Mouse (Mus musculus) cerebellum, adult 2 months (tissue): Measurements from ENCODE around the gene Max. TPM values are rescaled to one million over a fixed set of nuclear protein-coding genes. Genes with fewer than 3 reads are reported as not detected.

Experiments
- DNase-seq, 2 experiments: peaks; one replicate each; pipeline ENCODE4 v3.0.0; 2021
- H3K27ac ChIP-seq: fragments of 200-500 bp; 2 replicates; pipeline ENCODE4 v1.5.1; 2012; ENCODE audit warnings: low read length, control low read depth, inconsistent platforms; ENCODE audit not compliant: insufficient read depth
- H3K27me3 ChIP-seq: fragments of 200-500 bp; 2 replicates; pipeline ENCODE4 v1.6.1; 2012; ENCODE audit warnings: inconsistent platforms, mild to moderate bottlenecking, low read length, moderate library complexity; ENCODE audit not compliant: control insufficient read depth, insufficient read depth
- H3K4me1 ChIP-seq: fragments of 200-500 bp; 2 replicates; pipeline ENCODE4 v1.6.1; 2011; ENCODE audit warnings: low read length; ENCODE audit not compliant: control insufficient read depth, insufficient read depth
- H3K4me3 ChIP-seq: fragments of 200-500 bp; replicated peaks from 2 replicates; pipeline ENCODE3; 2011; ENCODE audit warnings: mild to moderate bottlenecking, low read depth, low read length, control low read depth; ENCODE audit not compliant: insufficient read depth
- CTCF ChIP-seq: fragments of 200-500 bp; IDR thresholded peaks from 2 replicates; pipeline ENCODE4 v1.5.1; 2011; ENCODE audit warnings: low read depth, mild to moderate bottlenecking, control low read depth, low read length, moderate library complexity, borderline replicate concordance; ENCODE audit not compliant: insufficient read depth
- POLR2A ChIP-seq: fragments of 200-500 bp; IDR thresholded peaks from 2 replicates; pipeline ENCODE4 v1.6.1; 2011; ENCODE audit warnings: low read length, control low read depth, borderline replicate concordance; ENCODE audit not compliant: insufficient read depth
- WGBS: fragments of 180-500 bp; shearing (Covaris S2); methylation state at CpG from one replicate; pipeline ENCODE4 v1.1.7; 2018; 5-methylcytosine and 5-hydroxymethylcytosine counted together
- polyA plus RNA-seq: library from polyadenylated mRNA; depleted of rRNA; stranded (reverse); fragments of >200 nt; gene quantifications from 2 replicates; pipeline ENCODE4 v1.2.3, GENCODE M21; 2012

The Max gene
- polyA plus RNA-seq, 1 experiment, result 90.7 TPM

- Histone ChIP-seq H3K27ac (peak overlapping the region; percentile 99), H3K4me1 (peaks cover 30% of the 10 kb centered on the region), H3K27me3 (no peaks in the 10 kb centered on the region), H3K4me3 (no peak overlapping the region)
- no peak for DNase-seq
- TF ChIP-seq POLR2A, result no peak
- TF ChIP-seq CTCF, result no peak
- WGBS, result 31% methylated on average over 9 of the region's 9 CpGs
Observed at GRCm38 (mm10) chr12:76912193-76912592, 49.8 kb downstream of the Max start.

GRCm38 (mm10) chr12:76911171-76911726, 50.8 kb downstream of the Max start:
- Histone ChIP-seq H3K4me1 (peaks cover 34% of the 10 kb centered on the region), H3K4me3 (no peak overlapping the region), H3K27me3 (no peaks in the 10 kb centered on the region), H3K27ac (peak overlapping the region; percentile 99)
- WGBS, result 10% methylated on average over 16 of the region's 16 CpGs
- TF ChIP-seq CTCF, result no peak
- 0 out of 2 replicates have a peak, but pooled peaks have one; percentile 12 for TF ChIP-seq POLR2A
- DNase-seq, result peak; percentile 91 to 97

- Histone ChIP-seq H3K4me3 (no peak overlapping the region), H3K27ac (peak overlapping the region; percentile 99), H3K4me1 (peaks cover 34% of the 10 kb centered on the region), H3K27me3 (no peaks in the 10 kb centered on the region)
- 32% methylated on average over 11 of the region's 11 CpGs for WGBS
- TF ChIP-seq POLR2A, result no peak
- no peak for TF ChIP-seq CTCF
- peak; percentile 82 to 86 for DNase-seq
Observed at GRCm38 (mm10) chr12:76910258-76910940, 51.6 kb downstream of the Max start.

- no peak for DNase-seq
- TF ChIP-seq POLR2A (no peak), CTCF (no peak)
- peaks cover 34% of the 10 kb centered on the region for H3K4me1 ChIP-seq
- 52% methylated on average over 5 of the region's 5 CpGs for WGBS
- no peaks in the 10 kb centered on the region for H3K27me3 ChIP-seq
- peak overlapping the region; percentile 79 for H3K27ac ChIP-seq
- H3K4me3 ChIP-seq, result no peak overlapping the region
Observed at GRCm38 (mm10) chr12:76909218-76909617, 52.8 kb downstream of the Max start.

GRCm38 (mm10) chr12:76906278-76906677, 55.7 kb downstream of the Max start:
- DNase-seq, result no peak
- H3K27ac ChIP-seq, result no peak overlapping the region
- 100% methylated on average over 1 of the region's 1 CpGs for WGBS
- TF ChIP-seq POLR2A (no peak), CTCF (no peak)
- H3K4me1 ChIP-seq, result peaks cover 23% of the 10 kb centered on the region
- H3K4me3 ChIP-seq, result no peak overlapping the region
- H3K27me3 ChIP-seq, result no peaks in the 10 kb centered on the region

- Histone ChIP-seq H3K4me1 (peaks cover 13% of the 10 kb centered on the region; the same call in 1 of the 2 replicates), H3K27me3 (no peaks in the 10 kb centered on the region), H3K27ac (no peak overlapping the region), H3K4me3 (no peak overlapping the region)
- no peak for TF ChIP-seq CTCF
- no peak for TF ChIP-seq POLR2A
- 90% methylated on average over 3 of the region's 3 CpGs for WGBS
- no peak for DNase-seq
Observed at GRCm38 (mm10) chr12:76901508-76902294, 60.3 kb downstream of the Max start.

- Histone ChIP-seq H3K4me3 (no peak overlapping the region), H3K27ac (no peak overlapping the region), H3K4me1 (peaks cover 29% of the 10 kb centered on the region; the same call in 1 of the 2 replicates), H3K27me3 (no peaks in the 10 kb centered on the region)
- no peak for TF ChIP-seq CTCF
- TF ChIP-seq POLR2A, result no peak
- 86% methylated on average over 10 of the region's 10 CpGs for WGBS
- DNase-seq, result no peak
Observed at GRCm38 (mm10) chr12:76899261-76899975, 62.6 kb downstream of the Max start.
